Mouse (Mus musculus) adrenal gland, adult 8-10 months (tissue): ENCODE data around the gene Hddc3. TPM values are rescaled to one million over a fixed set of nuclear protein-coding genes. Genes with fewer than 3 reads are reported as not detected.

ENCODE experiments used
- DNase-seq: peaks from one replicate; pipeline ENCODE4 v3.0.0; 2022
- total RNA-seq, 4 experiments: library from RNA; stranded (reverse); gene quantifications; 2 replicates each; pipeline ENCODE4 v1.2.4; 2022

Hddc3 gene
- total RNA-seq, 4 experiments from 2014 or later = 29.7 to 43.1 (median 35.4) TPM

DNA sequence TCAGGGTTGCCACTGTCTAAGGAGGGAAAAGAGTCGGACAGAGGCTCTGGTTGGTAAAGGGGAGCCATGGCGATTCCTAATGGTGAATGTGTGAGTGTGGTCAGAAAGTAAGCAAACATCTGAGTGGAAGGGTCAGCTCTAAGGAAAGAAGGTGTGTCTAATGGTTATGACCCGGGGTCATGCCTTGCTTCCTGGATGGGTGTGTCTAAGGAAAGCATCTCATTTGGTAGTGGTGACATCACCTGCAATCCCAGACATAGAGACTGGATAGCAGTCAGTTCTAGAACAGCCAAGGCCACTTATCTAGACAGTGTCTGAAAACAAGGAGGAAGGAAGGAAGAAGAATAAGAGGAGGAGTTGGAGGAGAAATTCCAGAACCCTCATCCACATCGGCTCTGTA, 8.1 kb upstream of the Hddc3 start:
- no peak for DNase-seq

DNA sequence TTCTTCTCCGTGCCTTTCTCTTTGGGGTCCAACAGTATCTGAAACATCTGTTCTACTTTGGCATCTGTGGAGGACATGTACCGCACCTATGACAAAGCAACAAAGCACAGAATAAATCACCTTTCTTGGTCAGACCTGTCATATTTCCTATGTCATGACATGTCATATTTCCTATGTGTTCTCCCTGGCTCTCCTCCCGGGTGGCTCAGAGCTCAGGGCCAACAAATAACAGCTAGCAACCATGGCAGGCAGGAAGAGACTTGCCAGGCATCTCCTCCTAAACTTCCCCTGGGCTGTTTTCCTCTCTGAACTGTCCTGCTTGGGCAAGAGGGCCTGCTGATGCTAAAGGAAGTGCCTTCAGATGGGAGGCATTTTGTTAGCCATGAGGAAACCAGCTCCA, 6.0 kb upstream of the Hddc3 start:
- no peak for DNase-seq

DNA sequence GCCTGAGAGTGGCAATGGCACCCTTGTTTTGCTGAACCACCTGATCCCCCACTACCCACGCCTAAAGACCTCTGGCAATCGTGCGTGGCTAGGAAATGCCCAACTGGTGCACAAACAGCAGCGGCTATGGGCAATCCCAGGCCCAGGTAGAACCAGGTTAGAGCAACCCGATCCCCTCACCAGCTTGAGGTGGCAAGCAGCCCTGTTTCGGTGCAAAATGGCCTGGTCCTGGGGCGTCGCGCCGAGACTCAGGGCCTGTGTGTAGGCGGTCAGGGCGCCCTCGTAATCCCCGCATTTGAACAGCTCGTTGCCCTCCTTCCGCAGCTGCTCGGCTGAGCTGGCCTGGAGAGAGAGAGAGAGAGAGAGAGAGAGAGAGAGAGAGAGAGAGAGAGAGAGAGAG, 3.5 kb upstream of the Hddc3 start:
- DNase-seq = no peak

DNA sequence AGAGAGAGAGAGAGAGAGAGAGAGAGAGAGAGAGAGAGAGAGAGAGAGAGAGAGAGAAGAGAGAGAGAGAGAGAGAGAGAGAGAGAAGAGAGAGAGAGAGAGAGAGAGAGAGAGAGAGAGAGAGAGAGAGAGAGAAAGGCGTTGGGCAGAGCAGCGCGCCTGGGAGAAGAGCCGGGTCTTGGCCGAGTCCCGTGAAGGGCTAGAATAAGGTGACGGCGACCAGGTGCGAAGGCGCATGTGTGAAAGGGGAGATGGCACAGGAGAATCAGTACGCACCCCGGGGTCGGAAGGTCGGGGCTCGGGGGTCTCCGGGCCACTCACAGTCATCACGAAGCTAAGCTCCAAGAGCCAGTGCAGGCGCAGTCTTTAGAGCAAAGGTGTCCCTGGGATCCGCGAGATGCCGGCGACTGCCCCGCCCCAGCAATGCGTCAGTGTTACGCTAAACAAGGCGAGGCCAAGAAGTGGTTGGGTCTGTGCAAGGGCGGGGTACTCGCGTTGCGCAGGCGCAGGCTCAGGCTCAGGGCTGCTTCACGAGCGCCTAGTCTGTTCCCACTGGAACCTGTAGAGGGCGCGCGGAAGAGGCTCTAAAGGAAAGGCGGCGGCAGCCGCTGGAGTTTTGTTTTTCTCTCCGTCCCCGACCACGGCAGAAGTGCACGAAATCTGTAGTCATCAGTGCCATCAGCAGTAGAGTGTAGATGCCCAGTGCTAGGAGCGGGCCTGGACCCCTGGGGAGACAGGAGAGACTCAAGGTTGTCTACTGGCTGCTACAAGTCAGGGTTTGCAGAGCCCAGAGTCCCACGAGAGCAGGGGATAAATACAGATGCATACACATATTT, 2.9 kb upstream of the Hddc3 start:
- peak; percentile 98 for DNase-seq

DNA sequence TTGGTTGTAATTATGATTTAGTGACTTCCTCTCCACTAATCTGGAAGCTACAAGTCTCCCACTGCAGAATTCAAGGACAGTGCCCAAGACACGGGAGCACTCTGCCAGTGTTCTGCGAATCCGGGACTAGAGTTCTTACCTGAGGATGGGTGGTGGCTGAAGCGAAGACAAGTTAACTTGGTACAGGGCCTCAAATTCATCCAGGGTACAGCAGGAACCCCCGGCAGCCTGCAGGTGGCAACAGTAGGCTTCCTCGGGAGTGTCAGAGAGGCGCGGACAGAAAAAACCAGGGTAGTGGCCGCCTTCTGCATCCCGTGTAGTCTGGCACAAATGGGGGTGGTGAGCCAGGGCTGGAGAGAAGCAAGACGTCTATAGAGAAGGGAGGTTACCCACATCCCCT, 2.1 kb upstream of the Hddc3 start, which contains the start of gene Unc45a:
Gene Unc45a, minus strand, starts transcription at position 213 of the 400 bp plus-strand sequence.
- DNase-seq = no peak

DNA sequence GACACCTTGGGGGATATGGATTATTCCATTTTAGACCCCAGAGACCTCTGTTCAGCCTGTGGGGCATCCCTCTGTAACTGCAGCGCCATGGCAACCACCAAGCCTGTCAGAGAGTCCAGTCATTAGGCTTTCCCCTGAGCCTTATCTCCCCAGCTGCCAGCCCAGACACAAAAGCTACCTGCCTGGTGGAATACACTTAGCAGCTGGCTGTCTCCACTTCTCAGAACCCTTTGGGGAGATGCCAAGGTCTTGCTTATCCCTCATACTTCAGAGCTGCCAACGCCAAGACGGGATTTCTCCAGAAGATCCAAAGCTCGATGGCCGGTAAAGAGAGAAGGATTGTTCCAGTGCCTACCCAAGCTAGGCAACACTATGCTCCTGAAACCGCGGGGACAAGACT, 1.1 kb upstream of the Hddc3 start:
- DNase-seq = no peak

DNA sequence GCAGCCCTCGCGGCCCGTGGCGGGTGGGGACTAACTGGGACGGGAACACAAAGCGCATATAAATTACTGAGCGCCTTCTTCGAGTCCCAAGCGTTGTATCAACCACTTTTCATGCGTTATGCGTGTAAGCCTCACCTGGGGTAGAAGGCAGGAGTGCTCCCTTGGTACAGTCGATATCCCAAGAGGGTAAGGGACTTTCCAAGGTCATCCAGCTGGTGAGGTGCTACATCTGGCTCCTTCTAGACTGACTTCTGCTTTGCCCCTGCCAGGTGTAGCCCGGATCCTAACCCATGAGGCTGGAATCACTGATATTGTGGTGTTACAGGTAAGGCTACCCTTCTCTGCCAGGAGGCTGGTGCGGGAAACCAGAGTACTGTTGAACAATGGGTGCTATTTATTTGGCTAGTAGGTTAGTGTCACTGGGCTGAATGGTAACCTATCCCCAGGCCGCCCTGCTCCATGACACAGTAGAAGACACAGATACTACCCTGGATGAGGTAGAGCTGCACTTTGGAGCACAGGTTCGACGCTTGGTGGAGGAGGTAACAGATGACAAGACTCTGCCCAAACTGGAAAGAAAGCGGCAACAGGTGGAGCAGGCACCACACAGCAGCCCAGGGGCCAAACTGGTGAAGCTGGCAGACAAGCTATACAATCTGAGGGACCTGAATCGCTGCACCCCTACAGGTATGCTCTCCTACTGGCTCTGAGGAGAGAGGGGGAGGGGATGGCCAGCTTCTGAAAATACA, 540 bp downstream of the Hddc3 start:
- no peak for DNase-seq

DNA sequence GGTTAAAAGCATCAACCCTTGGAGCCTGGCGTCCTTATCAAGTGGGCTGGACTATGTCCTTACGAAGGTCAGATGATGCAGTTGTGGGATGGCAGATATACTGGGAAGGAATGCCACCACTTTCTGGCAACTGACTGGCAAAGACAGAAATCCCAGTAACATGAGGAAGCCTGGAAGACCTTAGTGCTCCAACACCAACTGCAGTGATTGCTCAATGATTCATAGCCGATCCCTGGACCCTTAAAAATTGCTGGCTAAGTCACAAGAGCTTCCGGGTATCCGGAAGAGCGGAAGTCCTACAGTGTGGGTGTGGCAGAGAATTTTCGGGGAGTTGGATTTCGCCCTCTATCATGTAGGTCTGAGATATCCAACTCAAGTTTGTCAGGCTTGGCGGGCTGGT, 3.3 kb downstream of the Hddc3 start:
- no peak for DNase-seq

DNA sequence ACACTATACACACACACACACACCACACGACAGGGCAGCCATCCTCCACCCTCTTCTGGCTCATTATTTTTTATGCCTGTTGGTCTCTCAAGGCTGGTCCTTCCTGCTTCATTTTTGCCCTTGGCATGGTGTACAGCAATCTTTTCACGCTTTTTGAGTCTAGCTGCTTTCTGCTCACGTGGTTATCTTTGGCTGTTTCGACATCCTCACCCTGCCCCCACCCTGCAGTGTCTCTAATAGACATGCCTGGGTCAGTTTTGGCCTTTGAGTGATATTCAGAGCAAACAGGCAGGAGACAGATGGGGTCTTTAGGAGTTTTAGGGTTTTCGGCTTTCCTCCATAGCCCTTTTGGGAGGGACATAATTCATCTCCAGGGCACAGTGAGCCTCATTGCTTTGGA, 3.9 kb downstream of the Hddc3 start:
- no peak for DNase-seq

DNA sequence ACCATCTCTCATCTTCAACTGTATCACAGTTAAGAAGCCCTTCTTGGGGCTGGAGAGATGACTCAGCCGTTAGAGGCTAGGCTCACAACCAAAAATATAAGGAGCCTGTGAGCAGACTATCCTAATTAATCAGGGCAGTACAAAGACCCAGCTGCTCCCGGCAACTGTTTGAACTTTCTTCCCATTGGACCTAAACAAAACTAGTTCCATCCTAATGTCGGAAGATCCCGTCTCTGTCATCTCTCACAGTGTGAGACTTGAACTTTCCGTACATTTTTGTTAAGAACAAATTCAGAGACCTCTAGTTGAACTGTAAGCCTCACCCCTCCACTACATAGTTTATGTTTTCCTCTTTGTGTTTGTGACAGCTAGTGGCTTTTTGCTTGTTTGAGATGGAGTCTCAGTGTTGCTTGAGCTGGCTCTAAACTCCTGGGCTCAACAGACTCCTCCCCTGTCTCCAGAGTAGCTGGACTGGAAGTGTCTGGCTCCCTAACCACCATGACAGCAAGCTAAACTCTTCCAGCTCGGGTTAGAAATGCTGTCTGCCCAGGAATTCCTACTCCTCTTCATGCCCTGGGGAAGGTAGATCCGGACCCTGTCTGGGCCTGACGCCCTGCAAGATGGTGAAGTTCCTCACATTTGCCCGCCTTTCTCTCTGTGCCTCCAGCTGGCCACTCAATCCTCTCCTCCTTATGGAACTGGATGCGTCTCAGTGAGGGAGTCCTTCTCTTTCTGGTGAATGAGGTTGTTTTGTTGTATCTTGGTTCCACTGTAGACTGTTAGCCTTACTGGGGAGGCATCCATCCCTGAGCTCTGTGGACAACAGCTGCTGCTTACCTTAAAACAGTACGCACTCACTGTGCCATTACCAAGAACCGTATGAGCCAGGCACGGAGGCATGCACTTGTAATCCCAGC, 5.0 kb downstream of the Hddc3 start:
- no peak for DNase-seq

DNA sequence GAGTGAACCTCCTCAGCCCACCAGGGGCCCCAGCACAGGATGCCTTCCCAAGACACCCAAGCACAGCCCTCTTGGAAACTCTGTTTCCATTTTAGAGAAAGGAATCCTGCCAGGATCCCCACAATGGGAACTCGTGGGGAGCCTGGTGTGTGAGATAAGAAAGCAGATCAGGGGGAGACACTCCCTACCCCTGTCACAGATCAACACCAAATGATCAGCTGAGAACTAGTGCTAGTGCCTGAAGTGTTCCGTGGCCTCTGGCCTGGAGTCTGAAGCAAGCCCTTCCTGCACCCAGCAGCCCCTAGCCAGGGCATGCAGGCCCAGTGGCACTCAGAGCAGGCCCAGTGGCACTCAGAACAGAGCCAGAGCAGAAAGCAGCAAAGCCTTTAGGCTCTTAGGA, 7.9 kb downstream of the Hddc3 start:
- no peak for DNase-seq

DNA sequence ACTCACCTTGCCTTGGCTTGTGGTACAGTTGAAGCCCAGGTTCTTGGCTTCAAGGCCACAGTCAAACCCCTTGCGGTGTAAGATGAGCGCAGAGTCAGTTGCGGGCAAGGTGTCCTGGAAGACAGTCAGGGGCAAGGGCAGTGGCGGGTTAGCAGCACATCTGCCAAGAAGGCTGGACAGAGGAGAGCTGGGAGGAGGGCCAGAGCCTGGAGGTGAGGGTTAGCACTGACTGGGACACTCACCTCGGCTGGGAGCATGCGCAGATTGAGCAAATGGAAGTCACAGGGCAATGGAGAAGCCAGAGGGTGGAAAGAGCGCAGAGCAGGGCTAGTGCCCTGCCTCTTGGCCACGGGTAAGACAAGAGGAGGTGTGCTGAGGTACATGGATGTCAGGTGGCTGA, 10.0 kb downstream of the Hddc3 start:
- DNase-seq = no peak

DNA sequence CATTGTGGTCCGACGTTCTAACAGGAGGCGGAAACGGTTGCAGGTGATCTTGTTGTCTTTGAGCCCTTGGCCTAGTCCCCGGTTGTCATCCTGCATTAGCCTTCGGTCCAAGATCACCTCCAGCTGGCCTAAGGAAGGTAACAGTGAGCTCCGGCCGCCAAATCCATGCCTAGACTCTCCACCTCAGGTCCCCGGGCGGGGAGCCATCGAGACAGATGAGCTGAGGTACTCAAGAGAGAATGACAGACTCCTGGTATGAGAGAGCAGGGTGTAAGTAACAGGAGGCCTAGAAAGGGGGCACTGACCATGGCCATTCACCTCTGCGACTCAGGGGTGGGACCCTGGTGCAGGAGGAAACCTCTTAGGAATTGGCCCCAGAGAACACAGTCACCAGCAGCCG, 13.4 kb downstream of the Hddc3 start:
- DNase-seq = no peak

DNA sequence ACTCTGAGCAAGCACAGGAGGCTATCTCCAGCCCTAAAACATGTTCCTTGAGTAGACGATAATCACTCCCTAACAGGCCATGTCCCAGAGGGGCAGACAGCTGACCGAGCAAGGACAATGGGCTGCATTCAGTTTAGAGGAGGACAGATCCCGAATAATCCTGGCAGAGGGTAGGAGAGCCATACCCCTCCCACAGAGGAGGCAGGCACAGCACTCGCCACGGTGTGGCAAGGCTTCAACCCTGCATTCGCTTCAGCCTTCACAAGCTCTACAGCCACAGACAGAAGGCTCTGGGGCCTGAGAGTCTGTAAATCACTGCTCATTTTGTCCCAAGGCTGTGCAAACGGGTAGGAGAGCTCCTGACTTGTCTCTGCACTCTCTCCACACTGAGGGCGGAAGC, 14.3 kb downstream of the Hddc3 start:
- DNase-seq = no peak

DNA sequence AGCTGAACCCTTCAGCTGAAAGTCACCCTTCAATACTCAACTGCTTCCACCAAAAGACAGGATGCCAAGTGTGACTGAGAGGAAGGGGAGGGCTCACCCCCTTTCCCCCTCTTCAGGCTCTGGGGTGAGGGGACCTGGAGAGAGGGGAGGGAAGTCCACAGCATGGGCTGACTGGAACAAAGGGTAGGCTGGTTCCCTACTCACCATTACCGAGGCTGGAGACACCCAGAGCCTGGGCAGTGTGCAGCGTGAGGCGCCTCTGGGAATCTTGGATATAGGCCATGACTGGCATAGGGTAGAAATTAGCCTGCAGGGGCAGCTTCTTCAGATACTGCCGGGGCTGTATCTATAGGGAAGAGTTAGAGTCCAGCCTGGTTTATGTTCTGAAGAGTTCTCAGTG, 15.1 kb downstream of the Hddc3 start:
- no peak for DNase-seq

DNA sequence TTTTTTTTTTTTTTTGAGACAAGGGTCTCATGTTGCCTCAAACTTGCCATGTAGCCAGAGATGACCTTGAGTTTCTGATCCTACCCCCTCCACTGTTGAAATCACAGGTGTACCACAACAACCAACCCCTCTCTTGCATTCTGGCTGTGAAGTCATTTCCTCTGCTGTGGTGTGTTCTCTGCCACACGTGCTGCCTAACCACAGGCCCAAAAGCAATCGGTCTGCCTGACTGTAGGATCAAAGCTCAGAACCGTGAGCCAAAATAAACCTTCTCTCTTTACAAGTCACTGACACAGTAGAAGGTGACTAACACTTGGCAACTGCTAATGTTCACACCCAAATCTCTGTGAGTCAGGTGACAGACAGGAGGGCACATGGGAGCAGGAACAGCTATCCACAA, 17.5 kb downstream of the Hddc3 start:
- no peak for DNase-seq

DNA sequence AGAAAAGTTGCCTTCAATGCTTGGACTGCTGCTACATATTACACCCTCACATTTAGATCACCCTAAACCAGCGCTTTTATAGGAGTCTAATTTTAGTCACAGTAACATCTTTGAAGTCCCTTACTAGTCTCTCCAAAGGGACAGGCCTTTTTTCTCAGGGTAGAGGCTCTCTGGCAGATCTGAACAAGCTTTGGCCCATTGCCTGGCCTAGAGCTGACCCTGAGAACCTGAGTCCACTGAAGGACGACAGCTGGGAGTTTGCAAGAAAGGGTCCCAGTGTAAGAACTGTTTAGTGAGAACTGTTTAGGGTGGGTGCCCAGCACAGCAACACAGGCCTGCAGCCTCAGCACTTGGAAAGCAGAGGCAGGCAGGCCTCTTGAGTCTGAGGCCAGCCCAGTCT, 22.9 kb downstream of the Hddc3 start:
- DNase-seq = peak; percentile 76

DNA sequence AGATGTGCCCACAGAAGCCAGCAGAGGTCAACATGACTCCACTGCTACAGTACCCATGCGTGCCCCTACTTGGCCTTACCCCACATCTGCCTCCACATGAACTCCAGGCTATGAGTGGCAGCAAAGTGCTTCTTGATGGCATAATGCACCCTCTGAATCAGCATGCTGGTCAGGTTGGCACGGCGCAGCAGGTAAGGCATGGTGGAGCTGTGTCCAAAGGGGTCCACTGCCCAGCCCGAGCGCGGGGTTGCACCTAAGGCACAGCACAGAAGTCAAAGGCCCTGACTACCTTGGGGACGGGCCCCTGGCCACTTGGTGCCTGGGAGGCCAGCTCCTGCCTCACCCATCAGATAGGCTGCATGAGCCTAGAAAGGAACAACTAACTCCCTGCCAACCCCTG, 24.3 kb downstream of the Hddc3 start:
- DNase-seq = no peak

DNA sequence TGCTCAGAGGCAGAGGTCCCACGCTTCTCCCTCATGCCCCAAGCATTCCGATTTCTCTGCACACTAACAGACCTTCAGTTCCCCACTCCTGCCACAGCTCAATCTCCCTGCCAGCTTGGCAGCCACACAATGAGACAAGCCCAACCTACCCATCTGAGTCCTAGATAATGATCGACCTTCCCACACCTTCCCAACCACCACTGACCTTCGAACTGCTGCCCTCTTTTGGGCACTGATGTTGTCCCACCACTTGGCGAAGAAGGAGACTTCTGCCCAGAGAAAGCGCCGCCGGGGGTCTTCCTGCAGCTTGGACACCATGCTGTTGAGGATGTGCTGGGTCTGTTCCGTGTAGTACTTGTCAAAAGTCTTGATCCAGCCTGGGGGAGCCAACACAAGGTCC, 25.1 kb downstream of the Hddc3 start:
- no peak for DNase-seq

DNA sequence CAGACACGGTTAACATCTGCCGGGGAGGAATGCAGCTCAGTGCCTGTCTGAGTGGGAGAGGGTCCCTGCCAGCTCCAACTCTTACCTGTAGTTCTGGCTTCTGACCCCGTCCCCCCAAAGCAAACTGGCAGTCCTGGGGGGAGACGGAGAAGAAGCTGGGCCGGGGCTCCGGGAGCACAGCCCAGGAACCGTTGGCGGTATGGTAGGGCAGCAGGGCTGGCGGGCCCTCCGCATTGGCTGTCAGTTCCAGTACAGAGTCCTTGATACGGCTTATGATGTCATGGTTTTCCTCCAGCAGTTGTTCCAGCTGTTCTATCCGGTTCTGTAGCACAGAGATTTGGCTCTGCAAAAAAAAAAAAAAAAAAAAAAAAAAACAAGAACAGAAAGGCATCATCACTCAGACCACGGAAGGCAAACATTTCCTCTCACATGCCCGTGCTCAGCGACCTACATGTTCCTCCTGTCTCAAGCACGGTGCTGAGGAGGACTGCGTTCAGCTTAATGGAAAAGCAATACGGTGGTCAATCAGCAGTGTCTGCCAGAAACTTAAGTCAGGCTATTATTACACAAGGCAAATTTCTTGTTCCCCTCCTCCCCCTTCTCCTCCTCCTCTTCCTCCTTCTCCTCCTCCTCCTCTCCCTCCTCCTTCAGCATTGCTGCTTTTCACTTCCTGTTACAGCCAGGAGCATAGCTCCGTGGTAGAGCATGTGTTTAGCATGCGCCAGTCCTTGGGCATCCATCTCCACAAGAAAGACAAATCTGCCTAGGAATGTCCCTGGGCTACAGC, 25.9 kb downstream of the Hddc3 start:
- DNase-seq = no peak

DNA sequence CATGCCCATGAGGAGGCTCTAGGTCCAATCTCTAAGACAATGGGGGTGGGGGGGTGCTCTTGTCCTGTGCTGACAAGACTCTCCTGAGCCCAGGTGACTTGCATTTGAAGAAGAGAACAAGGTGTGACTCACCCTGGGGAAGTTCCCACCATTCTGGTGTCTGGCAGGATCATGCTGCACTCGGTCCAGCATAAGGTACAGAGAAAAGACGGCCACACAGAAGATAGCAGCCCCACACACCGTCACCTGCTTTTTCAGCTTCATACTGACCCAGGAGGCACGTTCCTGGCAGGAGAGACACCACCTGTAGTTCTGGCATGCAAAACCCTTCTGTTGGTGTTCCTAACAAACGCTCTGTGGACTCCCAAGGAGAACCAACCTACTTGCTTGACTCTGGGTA, 26.6 kb downstream of the Hddc3 start:
- DNase-seq = no peak

DNA sequence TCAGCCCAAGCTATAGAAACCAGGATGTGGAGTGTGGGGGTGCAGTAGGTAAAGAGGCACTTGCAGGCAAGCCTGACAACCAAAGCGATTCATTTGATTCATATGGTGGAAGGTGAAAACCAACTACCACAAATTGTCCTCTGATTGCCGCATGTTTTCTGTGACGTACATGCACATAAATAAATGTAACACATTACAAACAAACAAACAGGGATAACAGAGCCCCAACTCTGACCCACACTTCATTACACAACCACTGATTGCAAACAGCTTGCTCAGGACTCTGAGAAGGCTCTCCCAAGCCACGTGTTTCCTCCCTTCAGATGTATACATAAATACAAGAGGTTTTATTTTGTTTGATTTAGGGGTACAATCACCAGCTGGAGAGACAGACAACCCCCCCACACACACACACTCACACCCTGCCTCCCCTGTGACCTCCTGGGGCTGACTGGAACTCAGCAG, 27.1 kb downstream of the Hddc3 start:
- DNase-seq = no peak
